25 mouse cellular contexts compared by ENCODE assay signal in genomic region chr3:14884826-14885225, GRCm38 (mm10). TPM values are rescaled to one million over a fixed set of nuclear protein-coding genes. Genes with fewer than 3 reads are reported as not detected.
DNase-seq lines count a peak whose midpoint lies in the region; ATAC-seq and TF ChIP-seq lines count a peak whose summit lies in the region.
"Had no signal": no experiment of that assay in that cellular context is flagged by ENCODE, and none has a peak within 500 bp of the region (broad histone marks: within the 10 kb centered on the region; RNA-seq: fewer than 3 reads in every experiment).

No protein-coding gene starts in this region.

- peaks cover 25% of the 10 kb centered on the region for H3K36me3 ChIP-seq in G1E (replicated peaks)
- peaks cover 21% of the 10 kb centered on the region for H3K36me3 ChIP-seq in liver, embryonic 16.5 days (ENCODE audit: control insufficient read depth, insufficient read depth)
- H3K36me3 ChIP-seq: forebrain, embryonic 10.5 days; heart, embryonic 15.5 days; intestine, embryonic 15.5 days; limb, embryonic 13.5 days; neural tube, embryonic 12.5 days had no signal

- peak overlapping the region; percentile 98 for H3K27ac ChIP-seq in layer of hippocampus, adult 2 months
- H3K27ac ChIP-seq in cortical plate, adult 2 months (ENCODE audit: insufficient read depth, low read length) = peak overlapping the region; percentile 7; the same call in 1 of the 2 replicates
- peak overlapping the region; percentile 75 for H3K27ac ChIP-seq in liver, embryonic 16.5 days (ENCODE audit: low read length)
- H3K27ac ChIP-seq: forebrain, embryonic 10.5 days; gastrocnemius, adult 2 months; heart, embryonic 15.5 days; hindbrain, postnatal 0 days; intestine, embryonic 15.5 days; limb, embryonic 13.5 days; neural tube, embryonic 12.5 days had no signal

- no peak overlapping the region for H3K4me3 ChIP-seq in layer of hippocampus, adult 2 months
- peak overlapping the region; percentile 20; the same call in 1 of the 2 replicates for H3K4me3 ChIP-seq in G1E (ENCODE audit: low read depth, low read length)
- H3K4me3 ChIP-seq in cortical plate, adult 2 months (ENCODE audit: insufficient read depth, low read length) = no peak overlapping the region
- H3K4me3 ChIP-seq in liver, embryonic 16.5 days (ENCODE audit: low read depth, low read length) = peak overlapping the region; percentile 42
- H3K4me3 ChIP-seq: forebrain, embryonic 10.5 days; gastrocnemius, adult 2 months; heart, embryonic 15.5 days; intestine, embryonic 15.5 days; limb, embryonic 13.5 days; neural tube, embryonic 12.5 days had no signal

- no peaks in the 10 kb centered on the region for H3K9me3 ChIP-seq in G1E (replicated peaks)
- H3K9me3 ChIP-seq in liver, embryonic 16.5 days (replicated peaks; ENCODE audit: control insufficient read depth, low read length) = no peaks in the 10 kb centered on the region
- H3K9me3 ChIP-seq: forebrain, embryonic 10.5 days; heart, embryonic 15.5 days; intestine, embryonic 15.5 days; limb, embryonic 13.5 days; neural tube, embryonic 12.5 days had no signal

- no peak for TF ChIP-seq POLR2A in cortical plate, adult 2 months (IDR thresholded peaks at IDR 0.05; ENCODE audit: extremely low read depth, insufficient read depth, low read length)

- ATAC-seq in G1E (ENCODE audit: extremely low read depth, insufficient number of reproducible peaks, low FRiP score, poor library complexity, severe bottlenecking) = no peak
- ATAC-seq in liver, embryonic 16.5 days (ENCODE audit: low read depth) = no peak
- ATAC-seq: forebrain, embryonic 16.5 days; hindbrain, postnatal 0 days; intestine, embryonic 15.5 days; midbrain, embryonic 16.5 days had no signal

- DNase-seq in layer of hippocampus, adult 2 months (ENCODE audit: low spot score in 2 of 2) = no peak
- DNase-seq in layer of hippocampus, adult 9-10 months (ENCODE audit: low spot score) = no peak
- DNase-seq in G1E (ENCODE audit: low spot score) = no peak
- DNase-seq in gastrocnemius, postnatal 25 days = no peak
- DNase-seq in adrenal gland, postnatal 10 days = no peak
- DNase-seq: cerebellum, adult 8-10 months; cerebellum, postnatal 25 days; gastrocnemius, adult 2 months; kidney, adult 2 months; kidney, postnatal 36 days; lung, adult 2 months; lung, postnatal 10 days; right cerebral cortex, adult 18-20 months; spleen, adult 18-20 months; thymus, postnatal 14 days had no signal

- H3K4me2 ChIP-seq in liver, embryonic 16.5 days (ENCODE audit: low read depth, low read length) = peak overlapping the region; percentile 63
- H3K4me2 ChIP-seq: heart, embryonic 15.5 days; intestine, embryonic 15.5 days; limb, embryonic 13.5 days; neural tube, embryonic 12.5 days had no signal

- no peaks in the 10 kb centered on the region for H3K27me3 ChIP-seq in G1E (ENCODE audit: insufficient read depth, low read length)
- H3K27me3 ChIP-seq in liver, embryonic 16.5 days (ENCODE audit: control insufficient read depth, insufficient read depth, low read depth, low read length) = no peaks in the 10 kb centered on the region
- H3K27me3 ChIP-seq: heart, embryonic 15.5 days had no signal

- H3K4me1 ChIP-seq in G1E (ENCODE audit: insufficient read depth, low read depth, low read length) = peaks cover 46% of the 10 kb centered on the region
- H3K4me1 ChIP-seq in cortical plate, adult 2 months (ENCODE audit: control insufficient read depth, insufficient read depth, low read length) = no peaks in the 10 kb centered on the region
- H3K4me1 ChIP-seq in liver, embryonic 16.5 days (ENCODE audit: control insufficient read depth, low read depth, low read length) = peaks cover 40% of the 10 kb centered on the region
- H3K4me1 ChIP-seq: intestine, embryonic 15.5 days; neural tube, embryonic 12.5 days had no signal

- no peak for TF ChIP-seq CTCF in layer of hippocampus, adult 2 months (conservative IDR thresholded peaks at IDR 0.05)
- no peak for TF ChIP-seq CTCF in G1E (IDR thresholded peaks at IDR 0.05; ENCODE audit: low read depth, low read length)
- TF ChIP-seq CTCF in cortical plate, adult 2 months (IDR thresholded peaks at IDR 0.05; ENCODE audit: extremely low read depth, insufficient read depth, low read length) = no peak

- peak overlapping the region; percentile 32 for H3K9ac ChIP-seq in liver, embryonic 16.5 days (ENCODE audit: low read depth, low read length)
- H3K9ac ChIP-seq: heart, embryonic 15.5 days; intestine, embryonic 15.5 days; limb, embryonic 13.5 days; neural tube, embryonic 12.5 days had no signal

RNA-seq across cellular contexts. Expression of gene Car2, which starts 1.2 kb away (rescaled TPM):
- 100 to 1,000 TPM; 134 to 144 TPM for total RNA-seq in layer of hippocampus, adult 2 months (2021)
- total RNA-seq in G1E (2014; fragmentation: Nextera tagmentation) (1,532 and 1,746 TPM in 2 replicates), G1E (2017) (1,452 and 1,581 TPM in 2 replicates)
- 537 and 1,129 TPM in 2 replicates for polyA plus RNA-seq in G1E (2012)
- 363 and 437 TPM in 2 replicates for polyA plus RNA-seq in cortical plate, adult 2 months (2012; rRNA removed)
- polyA plus RNA-seq in liver, embryonic 16.5 days (2015; fragmentation: Nextera tagmentation; extraction: Ambion mirVana) = 2,019 and 2,429 TPM in 2 replicates
- total RNA-seq in gastrocnemius, postnatal 25 days (2021) = 10 to 100 TPM in 1 of 2 experiments, 1 to 10 TPM in 1; 7.8 to 13.2 TPM
- total RNA-seq in adrenal gland, postnatal 10 days (2021) = 10 to 100 TPM; 38.0 to 50.9 TPM

RNA-seq across cellular contexts. Expression of gene Car3, which starts 21.5 kb away (rescaled TPM):
- under 1 TPM in 1 of 2 experiments, not detected in 1; 0.20 TPM for total RNA-seq in layer of hippocampus, adult 2 months (2021)
- 18.5 TPM in 2 replicates for total RNA-seq in G1E (2014; fragmentation: Nextera tagmentation)
- total RNA-seq in G1E (2017) = 1.1 and 1.2 TPM in 2 replicates
- 1.7 and 3.9 TPM in 2 replicates for polyA plus RNA-seq in G1E (2012)
- polyA plus RNA-seq in cortical plate, adult 2 months (2012; rRNA removed) = 1.0 and 1.1 TPM in 2 replicates
- 138 and 165 TPM in 2 replicates for polyA plus RNA-seq in liver, embryonic 16.5 days (2015; fragmentation: Nextera tagmentation; extraction: Ambion mirVana)
- total RNA-seq in gastrocnemius, postnatal 25 days (2021) = 1,000 to 10,000 TPM in 1 of 2 experiments, 100 to 1,000 TPM in 1; 650 to 1,312 TPM
- total RNA-seq in adrenal gland, postnatal 10 days (2021) = 1,000 to 10,000 TPM; 1,701 to 1,775 TPM

Comparison
In these comparisons a context has a peak if more than half of its experiments do, and no peak if none do; other contexts are left out.
1. H3K27ac ChIP-seq: peak in every context shown above with its lines; median percentile 98 in layer of hippocampus, adult 2 months; 75 in liver, embryonic 16.5 days; 7 in cortical plate, adult 2 months.
2. H3K4me3 ChIP-seq: peak in G1E (single experiment) and liver, embryonic 16.5 days (single experiment); none in layer of hippocampus, adult 2 months (single experiment) and cortical plate, adult 2 months (single experiment).
3. RNA of gene Car2, which starts 1.2 kb away (total RNA-seq): 1,452 to 1,746 TPM in G1E; 134 to 144 TPM in layer of hippocampus, adult 2 months, 38.0 to 50.9 TPM in adrenal gland, postnatal 10 days and 7.8 to 13.2 TPM in gastrocnemius, postnatal 25 days; every median in the first group is over 10 times any median in the second.
4. RNA of gene Car3, which starts 21.5 kb away (total RNA-seq): 1,701 to 1,775 TPM in adrenal gland, postnatal 10 days and 650 to 1,312 TPM in gastrocnemius, postnatal 25 days; 1.1 to 18.5 TPM in G1E and 0.20 TPM in layer of hippocampus, adult 2 months; every median in the first group is over 10 times any median in the second.